Mouse (Mus musculus) liver, postnatal 0 days (tissue): ENCODE results near the gene Atraid.

Source experiments
- CTCF ChIP-seq: sonication (generic); IDR thresholded peaks from 2 replicates; pipeline ENCODE4 v1.5.1; 2016; ENCODE audit warnings: antibody characterized with exemption, low read depth
- EP300 ChIP-seq: IDR thresholded peaks from 2 replicates; pipeline ENCODE4 v1.6.1; 2016; ENCODE audit warnings: antibody characterized with exemption, low read depth, mild to moderate bottlenecking

- no peak for TF ChIP-seq CTCF
- no peak for TF ChIP-seq EP300
These were observed 32.7 kb downstream of the Atraid start for GRCm38 (mm10) chr5:31080795-31081164.
